In the genomic region with DNA sequence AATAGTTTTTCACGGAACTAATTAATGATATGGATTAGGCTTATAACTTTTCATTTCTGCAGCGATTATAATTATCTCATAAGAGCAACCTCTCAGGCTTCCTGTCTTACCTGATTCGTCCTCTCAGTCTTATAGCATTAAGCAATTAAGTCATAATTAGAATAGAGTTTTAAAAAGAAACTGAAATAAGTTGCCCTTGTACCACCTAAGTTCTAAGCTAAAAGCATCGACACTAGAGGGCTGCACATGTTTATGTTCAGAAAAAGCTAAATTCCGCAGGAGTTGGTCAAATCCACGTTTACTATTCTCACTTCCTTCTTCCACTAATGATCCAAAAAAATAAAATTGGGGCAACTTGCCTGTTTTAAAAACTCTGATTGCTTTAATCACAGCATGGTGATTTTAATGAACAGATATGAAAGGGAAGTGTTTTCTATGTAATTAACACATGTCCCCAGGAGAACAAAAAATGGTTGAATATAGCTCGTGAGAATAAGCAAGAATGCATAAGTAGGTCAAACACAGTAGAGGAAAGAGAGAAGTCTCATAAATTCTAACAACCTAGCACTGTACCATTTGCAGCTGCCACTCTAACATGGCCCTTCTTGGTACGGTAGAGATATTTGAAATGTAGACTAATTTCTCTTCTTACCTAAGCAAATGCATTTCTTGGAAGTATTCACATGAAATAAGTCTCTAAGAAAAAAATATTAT, we compare ENCODE assay signal across 1 mouse cellular context.
A peak's percentile ranks its signal among the peaks of the same experiment; 100 is the strongest.
TF ChIP-seq lines count a peak whose summit lies in the region.

No protein-coding gene starts in this region.

TF ChIP-seq in CH12.LX, 34 proteins besides CTCF, POLR2A, EP300 and RAD21:
- 0 out of 2 replicates have a peak, but pooled peaks have one; percentile 17 for TF ChIP-seq MYC (IDR thresholded peaks at IDR 0.05; ENCODE audit: low read depth, low read length)
- TF ChIP-seq BHLHE40 (IDR thresholded peaks at IDR 0.05; ENCODE audit: low read depth, low read length): 0 out of 2 replicates have a peak, but pooled peaks have one; percentile 10
- no peak for TF ChIP-seq MXI1 (IDR thresholded peaks at IDR 0.05; ENCODE audit: low read depth, low read length)
- TF ChIP-seq SMC3 (IDR thresholded peaks at IDR 0.05; ENCODE audit: low read depth, low read length): peak; percentile 46
TF ChIP-seq in CH12.LX: peak in this region for 3.
